Mouse (Mus musculus): Measurements from ENCODE around the gene Sema4d. TPM values are rescaled to one million over a fixed set of nuclear protein-coding genes. Genes with fewer than 3 reads are reported as not detected.
"Not testable (repeated sequence)": the region's sequence is repeated elsewhere in the genome, so short reads cannot be mapped to it uniquely, and the experiment has no call there.

Sema4d gene
- 125 and 131 TPM in 2 replicates for total RNA-seq (2017)

- ATAC-seq (ENCODE audit: extremely low read depth, insufficient number of reproducible peaks, low FRiP score, poor library complexity, severe bottlenecking), result peak; percentile 49
Observed at GRCm38 (mm10) chr13:51793425-51793891, at the start of gene Sema4d. Sema4d (minus strand) TSS chr13:51793747.

GRCm38 (mm10) chr13:51843298-51843697 is 49.8 kb upstream of the Sema4d start:
- no peak for ATAC-seq (ENCODE audit: extremely low read depth, insufficient number of reproducible peaks, low FRiP score, poor library complexity, severe bottlenecking)

GRCm38 (mm10) chr13:51842773-51843172 is 49.2 kb upstream of the Sema4d start:
- ATAC-seq (ENCODE audit: extremely low read depth, insufficient number of reproducible peaks, low FRiP score, poor library complexity, severe bottlenecking), result no peak

- no peak for ATAC-seq (ENCODE audit: extremely low read depth, insufficient number of reproducible peaks, low FRiP score, poor library complexity, severe bottlenecking)
Observed at GRCm38 (mm10) chr13:51842191-51842590, 48.6 kb upstream of the Sema4d start.

GRCm38 (mm10) chr13:51841541-51842115 is 48.1 kb upstream of the Sema4d start:
- ATAC-seq (ENCODE audit: extremely low read depth, insufficient number of reproducible peaks, low FRiP score, poor library complexity, severe bottlenecking), result no peak

- no peak for ATAC-seq (ENCODE audit: extremely low read depth, insufficient number of reproducible peaks, low FRiP score, poor library complexity, severe bottlenecking)
Observed at GRCm38 (mm10) chr13:51840702-51841101, 47.2 kb upstream of the Sema4d start.

GRCm38 (mm10) chr13:51839250-51840026 is 45.9 kb upstream of the Sema4d start:
- ATAC-seq (ENCODE audit: extremely low read depth, insufficient number of reproducible peaks, low FRiP score, poor library complexity, severe bottlenecking), result peak; percentile 73

GRCm38 (mm10) chr13:51837402-51837801 is 43.9 kb upstream of the Sema4d start:
- ATAC-seq (ENCODE audit: extremely low read depth, insufficient number of reproducible peaks, low FRiP score, poor library complexity, severe bottlenecking), result no peak

GRCm38 (mm10) chr13:51835208-51835607 is 41.7 kb upstream of the Sema4d start:
- ATAC-seq (ENCODE audit: extremely low read depth, insufficient number of reproducible peaks, low FRiP score, poor library complexity, severe bottlenecking), result not testable (repeated sequence)

- no peak for ATAC-seq (ENCODE audit: extremely low read depth, insufficient number of reproducible peaks, low FRiP score, poor library complexity, severe bottlenecking)
Observed at GRCm38 (mm10) chr13:51834520-51834919, 41.0 kb upstream of the Sema4d start.

- ATAC-seq (ENCODE audit: extremely low read depth, insufficient number of reproducible peaks, low FRiP score, poor library complexity, severe bottlenecking), result not testable (repeated sequence)
Observed at GRCm38 (mm10) chr13:51834024-51834423, 40.5 kb upstream of the Sema4d start.

GRCm38 (mm10) chr13:51833611-51834010 is 40.1 kb upstream of the Sema4d start:
- no peak for ATAC-seq (ENCODE audit: extremely low read depth, insufficient number of reproducible peaks, low FRiP score, poor library complexity, severe bottlenecking)

GRCm38 (mm10) chr13:51832491-51832890 is 38.9 kb upstream of the Sema4d start:
- ATAC-seq (ENCODE audit: extremely low read depth, insufficient number of reproducible peaks, low FRiP score, poor library complexity, severe bottlenecking), result no peak

GRCm38 (mm10) chr13:51830744-51831450 is 37.4 kb upstream of the Sema4d start:
- peak; percentile 69 for ATAC-seq (ENCODE audit: extremely low read depth, insufficient number of reproducible peaks, low FRiP score, poor library complexity, severe bottlenecking)

GRCm38 (mm10) chr13:51823822-51824495 is 30.4 kb upstream of the Sema4d start:
- ATAC-seq (ENCODE audit: extremely low read depth, insufficient number of reproducible peaks, low FRiP score, poor library complexity, severe bottlenecking), result no peak

GRCm38 (mm10) chr13:51821988-51822387 is 28.4 kb upstream of the Sema4d start:
- ATAC-seq (ENCODE audit: extremely low read depth, insufficient number of reproducible peaks, low FRiP score, poor library complexity, severe bottlenecking), result no peak

GRCm38 (mm10) chr13:51819351-51819750 is 25.8 kb upstream of the Sema4d start:
- ATAC-seq (ENCODE audit: extremely low read depth, insufficient number of reproducible peaks, low FRiP score, poor library complexity, severe bottlenecking), result no peak

GRCm38 (mm10) chr13:51818944-51819326 is 25.4 kb upstream of the Sema4d start:
- ATAC-seq (ENCODE audit: extremely low read depth, insufficient number of reproducible peaks, low FRiP score, poor library complexity, severe bottlenecking), result no peak

Data from neutrophil, adult 5-6 weeks (primary cell).